24 mouse cellular contexts compared by ENCODE assay signal in genomic region chr3:127861340-127861739, GRCm38 (mm10). TPM values are rescaled to one million over a fixed set of nuclear protein-coding genes. Genes with fewer than 3 reads are reported as not detected.
DNase-seq lines count a peak whose midpoint lies in the region; ATAC-seq and TF ChIP-seq lines count a peak whose summit lies in the region.
"Had no signal": no experiment of that assay in that cellular context is flagged by ENCODE, and none has a peak within 500 bp of the region (broad histone marks: within the 10 kb centered on the region; RNA-seq: fewer than 3 reads in every experiment).

No protein-coding gene starts in this region.

- no peaks in the 10 kb centered on the region for H3K27me3 ChIP-seq in embryonic facial prominence, embryonic 13.5 days
- H3K27me3 ChIP-seq in intestine, embryonic 16.5 days (replicated peaks; ENCODE audit: control insufficient read depth, insufficient read depth, low read length) = no peaks in the 10 kb centered on the region
- no peaks in the 10 kb centered on the region for H3K27me3 ChIP-seq in stomach, embryonic 14.5 days (ENCODE audit: control insufficient read depth, insufficient read depth, low read length)
- no peaks in the 10 kb centered on the region for H3K27me3 ChIP-seq in midbrain, postnatal 0 days (ENCODE audit: insufficient read depth, low read length)
- no peaks in the 10 kb centered on the region for H3K27me3 ChIP-seq in forebrain, postnatal 0 days (ENCODE audit: insufficient read depth, low read length)
- H3K27me3 ChIP-seq: heart, embryonic 12.5 days; liver, embryonic 12.5 days; neural tube, embryonic 12.5 days had no signal

- DNase-seq in kidney, adult 9 months = peak; percentile 17
- no peak for DNase-seq in kidney, adult 18-20 months
- DNase-seq in midbrain, postnatal 0 days (ENCODE audit: low spot score) = no peak
- DNase-seq in forebrain, postnatal 0 days = no peak
- DNase-seq: adrenal gland, adult 2 months; cerebellum, adult 9-11 months; gastrocnemius, postnatal 10 days; heart, adult 11 months; heart, postnatal 14 days; layer of hippocampus, adult 9-11 months; left cerebral cortex, postnatal 4 days; lung, embryonic 14.5 days; right cerebral cortex, postnatal 4 days; thymus, postnatal 4 days had no signal

- no peak for ATAC-seq in embryonic facial prominence, embryonic 13.5 days (ENCODE audit: insufficient number of reproducible peaks, insufficient read depth, low FRiP score, low TSS enrichment, low read depth)
- peak; percentile 47; the same call in 1 of the 2 replicates for ATAC-seq in intestine, embryonic 16.5 days
- ATAC-seq in stomach, embryonic 14.5 days (ENCODE audit: insufficient number of reproducible peaks, insufficient read depth, low FRiP score, low read depth) = peak; percentile 62
- ATAC-seq in midbrain, postnatal 0 days (ENCODE audit: low FRiP score) = no peak
- no peak for ATAC-seq in forebrain, postnatal 0 days
- ATAC-seq: liver, embryonic 12.5 days had no signal

- 80% methylated on average over 11 of the region's 11 CpGs for WGBS in embryonic facial prominence, embryonic 13.5 days
- WGBS in intestine, embryonic 16.5 days = 77% methylated on average over 11 of the region's 11 CpGs
- WGBS in stomach, embryonic 14.5 days = 72% methylated on average over 11 of the region's 11 CpGs
- WGBS in midbrain, postnatal 0 days = 92% methylated on average over 11 of the region's 11 CpGs
- WGBS in forebrain, postnatal 0 days = 93% methylated on average over 11 of the region's 11 CpGs

- no peaks in the 10 kb centered on the region for H3K9me3 ChIP-seq in embryonic facial prominence, embryonic 13.5 days
- H3K9me3 ChIP-seq in intestine, embryonic 16.5 days (ENCODE audit: control insufficient read depth, low read length) = no peaks in the 10 kb centered on the region
- H3K9me3 ChIP-seq in stomach, embryonic 14.5 days (ENCODE audit: control insufficient read depth, low read depth, low read length) = no peaks in the 10 kb centered on the region
- no peaks in the 10 kb centered on the region for H3K9me3 ChIP-seq in midbrain, postnatal 0 days (ENCODE audit: low read length)
- no peaks in the 10 kb centered on the region for H3K9me3 ChIP-seq in forebrain, postnatal 0 days (ENCODE audit: low read length)
- H3K9me3 ChIP-seq: heart, embryonic 12.5 days; liver, embryonic 12.5 days; neural tube, embryonic 12.5 days had no signal

- no peak for TF ChIP-seq CTCF in midbrain, postnatal 0 days (IDR thresholded peaks at IDR 0.05)
- TF ChIP-seq CTCF in forebrain, postnatal 0 days (IDR thresholded peaks at IDR 0.05; ENCODE audit: low read depth) = no peak

- H3K36me3 ChIP-seq in embryonic facial prominence, embryonic 13.5 days = no peaks in the 10 kb centered on the region
- H3K36me3 ChIP-seq in intestine, embryonic 16.5 days (ENCODE audit: control insufficient read depth, insufficient read depth, low read length) = no peaks in the 10 kb centered on the region
- no peaks in the 10 kb centered on the region for H3K36me3 ChIP-seq in stomach, embryonic 14.5 days (ENCODE audit: control insufficient read depth, insufficient read depth, low read length)
- H3K36me3 ChIP-seq in midbrain, postnatal 0 days (ENCODE audit: insufficient read depth, low read length) = no peaks in the 10 kb centered on the region
- no peaks in the 10 kb centered on the region for H3K36me3 ChIP-seq in forebrain, postnatal 0 days (ENCODE audit: insufficient read depth)
- H3K36me3 ChIP-seq: heart, embryonic 12.5 days; neural tube, embryonic 12.5 days had no signal

- no peak overlapping the region for H3K4me3 ChIP-seq in embryonic facial prominence, embryonic 13.5 days
- H3K4me3 ChIP-seq in intestine, embryonic 16.5 days (ENCODE audit: low read length) = no peak overlapping the region
- no peak overlapping the region for H3K4me3 ChIP-seq in stomach, embryonic 14.5 days (ENCODE audit: low read depth, low read length)
- H3K4me3 ChIP-seq in midbrain, postnatal 0 days (ENCODE audit: low read depth, low read length) = no peak overlapping the region
- no peak overlapping the region for H3K4me3 ChIP-seq in forebrain, postnatal 0 days (ENCODE audit: low read depth, low read length)
- H3K4me3 ChIP-seq: heart, embryonic 12.5 days; left cerebral cortex, adult 2 months; liver, embryonic 12.5 days; neural tube, embryonic 12.5 days had no signal

- no peaks in the 10 kb centered on the region for H3K4me1 ChIP-seq in embryonic facial prominence, embryonic 13.5 days
- H3K4me1 ChIP-seq in intestine, embryonic 16.5 days (ENCODE audit: control insufficient read depth, insufficient read depth, low read length) = peaks cover 4% of the 10 kb centered on the region; the same call in 1 of the 2 replicates
- H3K4me1 ChIP-seq in stomach, embryonic 14.5 days (ENCODE audit: control insufficient read depth, insufficient read depth, low read length) = no peaks in the 10 kb centered on the region
- no peaks in the 10 kb centered on the region for H3K4me1 ChIP-seq in midbrain, postnatal 0 days (ENCODE audit: insufficient read depth, low read length)
- H3K4me1 ChIP-seq in forebrain, postnatal 0 days (ENCODE audit: insufficient read depth) = no peaks in the 10 kb centered on the region
- H3K4me1 ChIP-seq: liver, embryonic 12.5 days; neural tube, embryonic 12.5 days had no signal

- no peak overlapping the region for H3K9ac ChIP-seq in embryonic facial prominence, embryonic 13.5 days
- H3K9ac ChIP-seq in intestine, embryonic 16.5 days (ENCODE audit: low read depth, low read length) = no peak overlapping the region
- no peak overlapping the region for H3K9ac ChIP-seq in stomach, embryonic 14.5 days (replicated peaks; ENCODE audit: low read depth, low read length)
- no peak overlapping the region for H3K9ac ChIP-seq in midbrain, postnatal 0 days (replicated peaks; ENCODE audit: low read length, poor library complexity, severe bottlenecking)
- no peak overlapping the region for H3K9ac ChIP-seq in forebrain, postnatal 0 days
- H3K9ac ChIP-seq: heart, embryonic 12.5 days; hindbrain, embryonic 14.5 days; liver, embryonic 12.5 days; lung, embryonic 14.5 days; neural tube, embryonic 12.5 days had no signal

- H3K4me2 ChIP-seq in embryonic facial prominence, embryonic 13.5 days = no peak overlapping the region
- no peak overlapping the region for H3K4me2 ChIP-seq in intestine, embryonic 16.5 days (ENCODE audit: low read depth, low read length)
- H3K4me2 ChIP-seq in stomach, embryonic 14.5 days (replicated peaks; ENCODE audit: low read depth, low read length) = no peak overlapping the region
- H3K4me2 ChIP-seq in midbrain, postnatal 0 days (ENCODE audit: low read depth, low read length, poor library complexity, severe bottlenecking) = no peak overlapping the region
- no peak overlapping the region for H3K4me2 ChIP-seq in forebrain, postnatal 0 days (ENCODE audit: low read depth)
- H3K4me2 ChIP-seq: heart, embryonic 12.5 days; hindbrain, embryonic 14.5 days; liver, embryonic 12.5 days; lung, embryonic 14.5 days; midbrain, embryonic 11.5 days; neural tube, embryonic 12.5 days had no signal

- peak overlapping the region; percentile 51 for H3K27ac ChIP-seq in embryonic facial prominence, embryonic 13.5 days
- H3K27ac ChIP-seq in intestine, embryonic 16.5 days (ENCODE audit: low read length) = no peak overlapping the region
- peak overlapping the region; percentile 44 for H3K27ac ChIP-seq in stomach, embryonic 14.5 days (ENCODE audit: low read length)
- no peak overlapping the region for H3K27ac ChIP-seq in midbrain, postnatal 0 days (ENCODE audit: low read depth, low read length)
- no peak overlapping the region for H3K27ac ChIP-seq in forebrain, postnatal 0 days (ENCODE audit: low read depth, low read length)
- H3K27ac ChIP-seq: hindbrain, embryonic 14.5 days; left cerebral cortex, adult 2 months; liver, embryonic 12.5 days; macrophage; neural tube, embryonic 12.5 days had no signal

RNA-seq across cellular contexts. Expression of gene Ap1ar, which starts 24.0 kb away (rescaled TPM):
- 55.4 and 57.9 TPM in 2 replicates for polyA plus RNA-seq in embryonic facial prominence, embryonic 13.5 days (2015; fragmentation: Nextera tagmentation; extraction: Ambion mirVana)
- polyA plus RNA-seq in intestine, embryonic 16.5 days (2015; fragmentation: Nextera tagmentation; extraction: Ambion mirVana) = 87.4 and 101 TPM in 2 replicates
- polyA plus RNA-seq in stomach, embryonic 14.5 days (2014; fragmentation: Nextera tagmentation; extraction: Ambion mirVana) = 56.8 and 62.3 TPM in 2 replicates
- 111 and 119 TPM in 2 replicates for total RNA-seq in midbrain, postnatal 0 days (2014; rRNA removed)
- polyA plus RNA-seq in midbrain, postnatal 0 days (2015; fragmentation: Nextera tagmentation; extraction: Ambion mirVana) = 71.2 and 78.6 TPM in 2 replicates
- 119 and 124 TPM in 2 replicates for total RNA-seq in forebrain, postnatal 0 days (2014; rRNA removed)
- 44.7 and 68.0 TPM in 2 replicates for polyA plus RNA-seq in forebrain, postnatal 0 days (2015; fragmentation: Nextera tagmentation; extraction: Ambion mirVana)

RNA-seq across cellular contexts. Expression of gene Fam241a, which starts 34.8 kb away (rescaled TPM):
- 5.5 and 7.5 TPM in 2 replicates for polyA plus RNA-seq in embryonic facial prominence, embryonic 13.5 days (2015; fragmentation: Nextera tagmentation; extraction: Ambion mirVana)
- 3.0 and 8.9 TPM in 2 replicates for polyA plus RNA-seq in intestine, embryonic 16.5 days (2015; fragmentation: Nextera tagmentation; extraction: Ambion mirVana)
- polyA plus RNA-seq in stomach, embryonic 14.5 days (2014; fragmentation: Nextera tagmentation; extraction: Ambion mirVana) = 17.0 and 24.4 TPM in 2 replicates
- 4.7 and 8.7 TPM in 2 replicates for total RNA-seq in midbrain, postnatal 0 days (2014; rRNA removed)
- 6.6 and 7.9 TPM in 2 replicates for polyA plus RNA-seq in midbrain, postnatal 0 days (2015; fragmentation: Nextera tagmentation; extraction: Ambion mirVana)
- 7.4 and 15.5 TPM in 2 replicates for total RNA-seq in forebrain, postnatal 0 days (2014; rRNA removed)
- polyA plus RNA-seq in forebrain, postnatal 0 days (2015; fragmentation: Nextera tagmentation; extraction: Ambion mirVana) = 12.4 and 13.7 TPM in 2 replicates

Comparison
In these comparisons a context has a peak if more than half of its experiments do, and no peak if none do; other contexts are left out.
1. ATAC-seq: peak in intestine, embryonic 16.5 days (single experiment) and stomach, embryonic 14.5 days (single experiment); none in embryonic facial prominence, embryonic 13.5 days (single experiment), midbrain, postnatal 0 days (single experiment) and forebrain, postnatal 0 days (single experiment).
2. H3K27ac ChIP-seq: peak in embryonic facial prominence, embryonic 13.5 days (single experiment) and stomach, embryonic 14.5 days (single experiment); none in intestine, embryonic 16.5 days (single experiment), midbrain, postnatal 0 days (single experiment) and forebrain, postnatal 0 days (single experiment).